Mouse (Mus musculus): ENCODE results near the gene Gm20890.
"Not testable (repeated sequence)": the region's sequence is repeated elsewhere in the genome, so short reads cannot be mapped to it uniquely, and the experiment has no call there.

Gene Gm20890

DNA sequence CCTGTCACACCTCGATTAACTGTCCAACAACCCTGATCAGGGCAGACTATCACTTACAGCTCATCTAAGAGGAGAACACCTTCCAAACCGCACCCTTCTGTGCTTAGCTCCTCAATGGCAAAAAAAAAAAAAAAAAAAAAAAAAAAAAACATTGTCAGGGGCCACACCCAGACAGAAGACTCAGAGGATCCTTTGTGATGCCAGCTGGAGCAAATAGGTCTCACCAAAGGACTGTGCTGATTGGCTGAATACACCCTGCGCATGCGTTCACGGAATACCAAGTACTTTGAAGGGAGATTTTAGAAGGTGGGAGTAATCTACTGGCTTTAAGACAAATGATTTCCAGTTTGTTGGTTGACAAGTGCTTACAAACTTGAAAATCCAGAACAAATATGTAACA is at the start of gene Gm20890:
Gm20890 (minus strand) TSS at position 101 of the 400 bp plus-strand sequence.
- DNase-seq (ENCODE audit: extremely low spot score, low spot score), result not testable (repeated sequence)

Data from neural tube, embryonic 10.5 days (tissue).